Mouse (Mus musculus): ENCODE measurements around the gene Ptpn5. TPM values are rescaled to one million over a fixed set of nuclear protein-coding genes. Genes with fewer than 3 reads are reported as not detected.

The Ptpn5 gene
- polyA plus RNA-seq, 1 experiment from 2014 or later, result 0.10 TPM

- Histone ChIP-seq H3K9me3 (replicated peaks) (no peaks in the 10 kb centered on the region), H3K27me3 (no peaks in the 10 kb centered on the region), H3K4me3 (replicated peaks) (no peak overlapping the region), H3K9ac (no peak overlapping the region), H3K4me2 (no peak overlapping the region), H3K36me3 (no peaks in the 10 kb centered on the region), H3K27ac (no peak overlapping the region), H3K4me1 (replicated peaks) (no peaks in the 10 kb centered on the region)
- DNase-seq (no peak), ATAC-seq (ENCODE audit: low read depth) (no peak)
- 41% methylated on average over 7 of the region's 7 CpGs for WGBS (ENCODE audit: insufficient replicate concordance)
These were observed 23.0 kb downstream of the Ptpn5 start for GRCm38 (mm10) chr7:47110511-47110910.

GRCm38 (mm10) chr7:47108779-47109189 lies 24.7 kb downstream of the Ptpn5 start:
- no peaks in the 10 kb centered on the region for H3K27me3 ChIP-seq
- ATAC-seq (ENCODE audit: low read depth), result no peak
- WGBS (ENCODE audit: insufficient replicate concordance), result 75% methylated on average over 13 of the region's 13 CpGs
- no peak overlapping the region for H3K27ac ChIP-seq
- no peaks in the 10 kb centered on the region for H3K36me3 ChIP-seq
- H3K4me2 ChIP-seq, result no peak overlapping the region
- no peak for DNase-seq
- no peak overlapping the region for H3K9ac ChIP-seq
- no peak overlapping the region for H3K4me3 ChIP-seq (replicated peaks)
- no peaks in the 10 kb centered on the region for H3K9me3 ChIP-seq (replicated peaks)
- H3K4me1 ChIP-seq (replicated peaks), result no peaks in the 10 kb centered on the region

- H3K4me1 ChIP-seq (replicated peaks), result no peaks in the 10 kb centered on the region
- H3K9me3 ChIP-seq (replicated peaks), result no peaks in the 10 kb centered on the region
- no peak overlapping the region for H3K4me3 ChIP-seq (replicated peaks)
- no peaks in the 10 kb centered on the region for H3K36me3 ChIP-seq
- H3K9ac ChIP-seq, result no peak overlapping the region
- H3K27me3 ChIP-seq, result no peaks in the 10 kb centered on the region
- DNase-seq (no peak), ATAC-seq (ENCODE audit: low read depth) (no peak)
- no peak overlapping the region for H3K27ac ChIP-seq
- H3K4me2 ChIP-seq, result no peak overlapping the region
These were observed 26.5 kb downstream of the Ptpn5 start for GRCm38 (mm10) chr7:47106949-47107348.

GRCm38 (mm10) chr7:47103671-47104414 lies 29.6 kb downstream of the Ptpn5 start:
- no peaks in the 10 kb centered on the region for H3K4me1 ChIP-seq (replicated peaks)
- no peak for ATAC-seq (ENCODE audit: low read depth)
- no peaks in the 10 kb centered on the region for H3K9me3 ChIP-seq (replicated peaks)
- WGBS (ENCODE audit: insufficient replicate concordance), result 49% methylated on average over 1 of the region's 1 CpGs
- H3K27me3 ChIP-seq, result no peaks in the 10 kb centered on the region
- H3K4me3 ChIP-seq (replicated peaks), result no peak overlapping the region
- H3K4me2 ChIP-seq, result no peak overlapping the region
- no peak overlapping the region for H3K9ac ChIP-seq
- H3K27ac ChIP-seq, result no peak overlapping the region
- peak; percentile 26 for DNase-seq
- H3K36me3 ChIP-seq, result no peaks in the 10 kb centered on the region

GRCm38 (mm10) chr7:47102970-47103369 lies 30.5 kb downstream of the Ptpn5 start:
- H3K4me1 ChIP-seq (replicated peaks), result no peaks in the 10 kb centered on the region
- no peaks in the 10 kb centered on the region for H3K27me3 ChIP-seq
- H3K9ac ChIP-seq, result no peak overlapping the region
- H3K4me3 ChIP-seq (replicated peaks), result no peak overlapping the region
- no peak overlapping the region for H3K27ac ChIP-seq
- ATAC-seq (ENCODE audit: low read depth) (no peak), DNase-seq (no peak)
- 26% methylated on average over 2 of the region's 2 CpGs for WGBS (ENCODE audit: insufficient replicate concordance)
- no peak overlapping the region for H3K4me2 ChIP-seq
- no peaks in the 10 kb centered on the region for H3K36me3 ChIP-seq
- no peaks in the 10 kb centered on the region for H3K9me3 ChIP-seq (replicated peaks)

GRCm38 (mm10) chr7:47100615-47101014 lies 32.9 kb downstream of the Ptpn5 start:
- Histone ChIP-seq H3K27me3 (no peaks in the 10 kb centered on the region), H3K9ac (no peak overlapping the region), H3K4me1 (replicated peaks) (no peaks in the 10 kb centered on the region), H3K4me2 (no peak overlapping the region), H3K9me3 (replicated peaks) (no peaks in the 10 kb centered on the region), H3K27ac (no peak overlapping the region), H3K4me3 (replicated peaks) (no peak overlapping the region), H3K36me3 (no peaks in the 10 kb centered on the region)
- ATAC-seq (ENCODE audit: low read depth), result no peak
- WGBS (ENCODE audit: insufficient replicate concordance), result 54% methylated on average over 6 of the region's 6 CpGs
- no peak for DNase-seq

GRCm38 (mm10) chr7:47099306-47099705 lies 34.2 kb downstream of the Ptpn5 start:
- WGBS (ENCODE audit: insufficient replicate concordance), result 58% methylated on average over 7 of the region's 7 CpGs

GRCm38 (mm10) chr7:47098044-47098443 lies 35.4 kb downstream of the Ptpn5 start:
- DNase-seq, result no peak
- ATAC-seq (ENCODE audit: low read depth), result no peak
- H3K27ac ChIP-seq, result no peak overlapping the region
- H3K9ac ChIP-seq, result no peak overlapping the region
- 46% methylated on average over 7 of the region's 7 CpGs for WGBS (ENCODE audit: insufficient replicate concordance)
- H3K9me3 ChIP-seq (replicated peaks), result no peaks in the 10 kb centered on the region
- H3K4me3 ChIP-seq (replicated peaks), result no peak overlapping the region
- no peaks in the 10 kb centered on the region for H3K4me1 ChIP-seq (replicated peaks)
- H3K27me3 ChIP-seq, result no peaks in the 10 kb centered on the region
- H3K4me2 ChIP-seq, result no peak overlapping the region
- H3K36me3 ChIP-seq, result no peaks in the 10 kb centered on the region

More at GRCm38 (mm10) chr7:47099306-47099705, 34.2 kb downstream of the Ptpn5 start:
- Histone ChIP-seq H3K4me2 (no peak overlapping the region), H3K4me3 (replicated peaks) (no peak overlapping the region), H3K27me3 (no peaks in the 10 kb centered on the region), H3K36me3 (no peaks in the 10 kb centered on the region), H3K27ac (no peak overlapping the region), H3K9me3 (replicated peaks) (no peaks in the 10 kb centered on the region), H3K4me1 (replicated peaks) (no peaks in the 10 kb centered on the region), H3K9ac (no peak overlapping the region)
- no peak for DNase-seq
- no peak for ATAC-seq (ENCODE audit: low read depth)

- H3K4me1 ChIP-seq (replicated peaks), result no peaks in the 10 kb centered on the region
- 46% methylated on average over 2 of the region's 2 CpGs for WGBS (ENCODE audit: insufficient replicate concordance)
- no peaks in the 10 kb centered on the region for H3K36me3 ChIP-seq
- H3K27ac ChIP-seq, result no peak overlapping the region
- DNase-seq, result no peak
- ATAC-seq (ENCODE audit: low read depth), result no peak
- no peak overlapping the region for H3K4me2 ChIP-seq
- H3K4me3 ChIP-seq (replicated peaks), result no peak overlapping the region
- no peaks in the 10 kb centered on the region for H3K9me3 ChIP-seq (replicated peaks)
- no peak overlapping the region for H3K9ac ChIP-seq
- no peaks in the 10 kb centered on the region for H3K27me3 ChIP-seq
These were observed 38.5 kb downstream of the Ptpn5 start for GRCm38 (mm10) chr7:47094969-47095368.

- Histone ChIP-seq H3K9me3 (replicated peaks) (no peaks in the 10 kb centered on the region), H3K4me2 (no peak overlapping the region), H3K4me3 (replicated peaks) (no peak overlapping the region), H3K27me3 (no peaks in the 10 kb centered on the region), H3K4me1 (replicated peaks) (no peaks in the 10 kb centered on the region), H3K9ac (no peak overlapping the region), H3K36me3 (no peaks in the 10 kb centered on the region), H3K27ac (no peak overlapping the region)
- 72% methylated on average over 5 of the region's 5 CpGs for WGBS (ENCODE audit: insufficient replicate concordance)
- no peak for DNase-seq
- ATAC-seq (ENCODE audit: low read depth), result no peak
These were observed 39.5 kb downstream of the Ptpn5 start for GRCm38 (mm10) chr7:47093935-47094334.

GRCm38 (mm10) chr7:47085075-47085474 lies 48.4 kb downstream of the Ptpn5 start:
- H3K4me3 ChIP-seq (replicated peaks), result no peak overlapping the region
- no peak overlapping the region for H3K9ac ChIP-seq
- DNase-seq (no peak), ATAC-seq (ENCODE audit: low read depth) (no peak)
- no peaks in the 10 kb centered on the region for H3K36me3 ChIP-seq
- no peaks in the 10 kb centered on the region for H3K27me3 ChIP-seq
- no peak overlapping the region for H3K4me2 ChIP-seq
- WGBS (ENCODE audit: insufficient replicate concordance), result 49% methylated on average over 1 of the region's 1 CpGs
- H3K4me1 ChIP-seq (replicated peaks), result no peaks in the 10 kb centered on the region
- no peak overlapping the region for H3K27ac ChIP-seq
- H3K9me3 ChIP-seq (replicated peaks), result no peaks in the 10 kb centered on the region

- no peak overlapping the region for H3K9ac ChIP-seq
These were observed 52.2 kb downstream of the Ptpn5 start for GRCm38 (mm10) chr7:47081277-47081676.

More at GRCm38 (mm10) chr7:47081277-47081676, 52.2 kb downstream of the Ptpn5 start:
- ATAC-seq (ENCODE audit: low read depth) (0 out of 2 replicates have a peak, but pooled peaks have one; percentile 11), DNase-seq (peak; percentile 8)
- H3K36me3 ChIP-seq, result no peaks in the 10 kb centered on the region
- H3K4me1 ChIP-seq (replicated peaks), result no peaks in the 10 kb centered on the region
- H3K9me3 ChIP-seq (replicated peaks), result no peaks in the 10 kb centered on the region
- 29% methylated on average over 6 of the region's 6 CpGs for WGBS (ENCODE audit: insufficient replicate concordance)
- H3K4me3 ChIP-seq (replicated peaks), result no peak overlapping the region
- no peak overlapping the region for H3K27ac ChIP-seq
- H3K4me2 ChIP-seq, result no peak overlapping the region
- H3K27me3 ChIP-seq, result no peaks in the 10 kb centered on the region
